In genomic region chr15:12207556-12208090, GRCm38 (mm10) we compare ENCODE assay signal across 12 mouse cellular contexts. TPM values are rescaled to one million over a fixed set of nuclear protein-coding genes. Genes with fewer than 3 reads are reported as not detected.
DNase-seq lines count a peak whose midpoint lies in the region; ATAC-seq and TF ChIP-seq lines count a peak whose summit lies in the region.
"Had no signal": no experiment of that assay in that cellular context is flagged by ENCODE, and none has a peak within 500 bp of the region (broad histone marks: within the 10 kb centered on the region; RNA-seq: fewer than 3 reads in every experiment).

No protein-coding gene starts in this region.

- peaks cover 20 to 38% of the 10 kb centered on the region in 2 experiments for H3K4me1 ChIP-seq in liver, embryonic 14.5 days (replicated peaks; ENCODE audit: control insufficient read depth in 2 of 2, insufficient read depth in 2 of 2, low read length in 1 of 2)

- H3K36me3 ChIP-seq in liver, embryonic 14.5 days (replicated peaks; ENCODE audit: control insufficient read depth, insufficient read depth, low read depth): no peaks in the 10 kb centered on the region
- H3K36me3 ChIP-seq: heart, embryonic 12.5 days; neural tube, embryonic 12.5 days had no signal

- H3K27ac ChIP-seq in left cerebral cortex, adult 2 months: peak overlapping the region; percentile 93
- H3K27ac ChIP-seq in liver, embryonic 14.5 days: no peak overlapping the region
- H3K27ac ChIP-seq: neural tube, embryonic 12.5 days had no signal

- ATAC-seq in liver, embryonic 14.5 days (ENCODE audit: insufficient read depth): no peak

- TF ChIP-seq EP300 in liver, embryonic 14.5 days (IDR thresholded peaks at IDR 0.05; ENCODE audit: low read depth): no peak

- 66% methylated on average over 6 of the region's 6 CpGs for WGBS in liver, embryonic 14.5 days (ENCODE audit: insufficient replicate concordance)

- peak overlapping the region; percentile 85; the same call in 1 of the 2 replicates for H3K4me3 ChIP-seq in left cerebral cortex, adult 2 months
- H3K4me3 ChIP-seq in liver, embryonic 14.5 days (ENCODE audit: insufficient read depth in 1 of 2, low read depth in 2 of 2, low read length in 2 of 2): no peak overlapping the region
- H3K4me3 ChIP-seq: heart, embryonic 12.5 days; neural tube, embryonic 12.5 days had no signal

- no peak for TF ChIP-seq CTCF in left cerebral cortex, adult 2 months (IDR thresholded peaks at IDR 0.05)
- TF ChIP-seq CTCF in liver, embryonic 14.5 days (IDR thresholded peaks at IDR 0.05; ENCODE audit: low read depth): no peak

- no peaks in the 10 kb centered on the region for H3K9me3 ChIP-seq in liver, embryonic 14.5 days (ENCODE audit: control insufficient read depth, low read length)
- H3K9me3 ChIP-seq: heart, embryonic 12.5 days; neural tube, embryonic 12.5 days had no signal

- H3K4me2 ChIP-seq in liver, embryonic 14.5 days (ENCODE audit: low read depth): peak overlapping the region; percentile 96

- H3K9ac ChIP-seq in liver, embryonic 14.5 days (replicated peaks): no peak overlapping the region; the same call in 1 of the 2 replicates
- H3K9ac ChIP-seq: heart, embryonic 12.5 days; neural tube, embryonic 12.5 days had no signal

- DNase-seq in left cerebral cortex, adult 2 months (ENCODE audit: extremely low spot score in 1 of 2, low spot score in 2 of 2): no peak
- no peak for DNase-seq in left cerebral cortex, adult 8-10 months (ENCODE audit: low spot score in 2 of 2)
- DNase-seq in induced T-regulatory cell, adult 2 months (ENCODE audit: low read depth): peak; percentile 7
- DNase-seq in kidney, adult 8-10 months: peak; percentile 88 to 90
- DNase-seq in liver, embryonic 14.5 days (ENCODE audit: low read depth in 3 of 3, low spot score in 3 of 3): no peak
- DNase-seq in thymus, postnatal 36 days: no peak
- no peak for DNase-seq in gastrocnemius, postnatal 36 days
- no peak for DNase-seq in cerebellum, postnatal 4 days (ENCODE audit: low spot score in 2 of 2)
- DNase-seq: cerebellum, postnatal 10 days had no signal

- no peaks in the 10 kb centered on the region for H3K27me3 ChIP-seq in liver, embryonic 14.5 days (ENCODE audit: control insufficient read depth, insufficient read depth, low read length)
- H3K27me3 ChIP-seq: CH12.LX; heart, embryonic 12.5 days; neural tube, embryonic 12.5 days had no signal

- intact Hi-C loops in left cerebral cortex, adult 2 months (cut with DNase I): loop anchor here (5.0 kb wide), 1 partner anchor 115 kb away; the partner anchor contains the start of genes 1810049J17Rik and Golph3
- intact Hi-C loops in gastrocnemius, postnatal 36 days (cut with DNase I): no loop called here

RNA-seq across cellular contexts. Expression of gene Mtmr12, which starts 2.8 kb away (rescaled TPM):
- 10 to 100 TPM; 54.9 to 55.6 TPM for total RNA-seq in left cerebral cortex, adult 2 months (2021)
- total RNA-seq in left cerebral cortex, adult 8-10 months (2022): 10 to 100 TPM; 42.9 to 47.1 (median 44.7) TPM
- 6.4 and 6.5 TPM in 2 replicates for polyA plus RNA-seq in liver, embryonic 14.5 days (2012; rRNA removed)
- polyA plus RNA-seq in liver, embryonic 14.5 days (2014; fragmentation: Nextera tagmentation; extraction: Ambion mirVana): 6.8 and 7.2 TPM in 2 replicates
- 1 to 10 TPM; 3.1 to 3.7 TPM for total RNA-seq in gastrocnemius, postnatal 36 days (2021)

Comparison
In these comparisons a context has a peak if more than half of its experiments do, and no peak if none do; other contexts are left out.
1. DNase-seq: peak in induced T-regulatory cell, adult 2 months (single experiment) and kidney, adult 8-10 months (2 of 2); none in left cerebral cortex, adult 2 months (0 of 2), left cerebral cortex, adult 8-10 months (0 of 2), liver, embryonic 14.5 days (0 of 3), thymus, postnatal 36 days (0 of 2), gastrocnemius, postnatal 36 days (0 of 2) and cerebellum, postnatal 4 days (0 of 2).
2. RNA of gene Mtmr12, which starts 2.8 kb away (total RNA-seq): 54.9 to 55.6 TPM in left cerebral cortex, adult 2 months and 42.9 to 47.1 TPM in left cerebral cortex, adult 8-10 months; 3.1 to 3.7 TPM in gastrocnemius, postnatal 36 days; every median in the first group is over 4 times any median in the second.